ENCODE assay signal across 22 mouse cellular contexts in genomic region chr4:99661956-99662355, GRCm38 (mm10). TPM values are rescaled to one million over a fixed set of nuclear protein-coding genes. Genes with fewer than 3 reads are reported as not detected.
DNase-seq lines count a peak whose midpoint lies in the region; ATAC-seq lines count a peak whose summit lies in the region.
"Had no signal": no experiment of that assay in that cellular context is flagged by ENCODE, and none has a peak within 500 bp of the region (broad histone marks: within the 10 kb centered on the region; RNA-seq: fewer than 3 reads in every experiment).

No protein-coding gene starts in this region.

- no peak overlapping the region for H3K4me2 ChIP-seq in neural tube, embryonic 15.5 days

- no peak overlapping the region for H3K4me3 ChIP-seq in neural tube, embryonic 15.5 days (replicated peaks)
- H3K4me3 ChIP-seq in embryonic facial prominence, embryonic 10.5 days = no peak overlapping the region
- H3K4me3 ChIP-seq: forebrain, embryonic 13.5 days had no signal

- peak; percentile 18 for DNase-seq in embryo, embryonic 10.5 days (ENCODE audit: low spot score)
- DNase-seq in embryo, embryonic 10 days (ENCODE audit: low spot score) = no peak
- DNase-seq in neural tube, embryonic 10.5 days (ENCODE audit: extremely low spot score, low spot score) = peak; percentile 40
- DNase-seq in embryonic facial prominence, embryonic 10.5 days (ENCODE audit: low spot score) = peak; percentile 31
- no peak for DNase-seq in right cerebral cortex, adult 18-20 months
- DNase-seq in gastrocnemius, postnatal 4 days (ENCODE audit: low spot score in 2 of 2) = no peak
- DNase-seq: adrenal gland, adult 2 months; adrenal gland, postnatal 25 days; B cell, adult 2 months; cerebellum, adult 9-11 months; cerebellum, postnatal 36 days; gastrocnemius, postnatal 14 days; heart, postnatal 36 days had no signal

- no peaks in the 10 kb centered on the region for H3K36me3 ChIP-seq in neural tube, embryonic 15.5 days
- no peaks in the 10 kb centered on the region for H3K36me3 ChIP-seq in embryonic facial prominence, embryonic 10.5 days (replicated peaks)
- H3K36me3 ChIP-seq: heart, embryonic 13.5 days had no signal

- H3K4me1 ChIP-seq in neural tube, embryonic 15.5 days = peaks cover 17% of the 10 kb centered on the region
- peaks cover 16% of the 10 kb centered on the region for H3K4me1 ChIP-seq in embryonic facial prominence, embryonic 10.5 days

- H3K27ac ChIP-seq in neural tube, embryonic 15.5 days (replicated peaks) = no peak overlapping the region
- H3K27ac ChIP-seq in embryonic facial prominence, embryonic 10.5 days (replicated peaks) = no peak overlapping the region
- H3K27ac ChIP-seq: forebrain, embryonic 13.5 days; heart, embryonic 13.5 days had no signal

- peaks cover 59% of the 10 kb centered on the region for H3K27me3 ChIP-seq in neural tube, embryonic 15.5 days (replicated peaks)
- H3K27me3 ChIP-seq in embryonic facial prominence, embryonic 10.5 days (replicated peaks; ENCODE audit: low read depth, poor library complexity, severe bottlenecking) = peaks cover 93% of the 10 kb centered on the region

- 6% methylated on average over 12 of the region's 12 CpGs for WGBS in neural tube, embryonic 15.5 days
- WGBS in embryonic facial prominence, embryonic 10.5 days = 6% methylated on average over 12 of the region's 12 CpGs

- no peaks in the 10 kb centered on the region for H3K9me3 ChIP-seq in neural tube, embryonic 15.5 days (replicated peaks)
- H3K9me3 ChIP-seq in embryonic facial prominence, embryonic 10.5 days = no peaks in the 10 kb centered on the region
- H3K9me3 ChIP-seq: forebrain, embryonic 13.5 days; heart, embryonic 13.5 days had no signal

- no peak for ATAC-seq in neural tube, embryonic 15.5 days (ENCODE audit: low FRiP score)
- ATAC-seq: CD4-positive, CD25-positive, alpha-beta regulatory T cell, adult 4 months; forebrain, embryonic 13.5 days; forebrain, postnatal 0 days; hindbrain, embryonic 16.5 days; inflammation-experienced regulatory T-cells, adult 6 months had no signal

- no peak overlapping the region for H3K9ac ChIP-seq in neural tube, embryonic 15.5 days (replicated peaks)
- H3K9ac ChIP-seq: forebrain, embryonic 13.5 days; forebrain, postnatal 0 days; heart, embryonic 13.5 days had no signal

RNA-seq across cellular contexts. Expression of gene Foxd3, which starts 5.9 kb away (rescaled TPM):
- 2.2 and 3.0 TPM in 2 replicates for polyA plus RNA-seq in neural tube, embryonic 15.5 days (2015; fragmentation: Nextera tagmentation; extraction: Ambion mirVana)
- 0.42 and 0.69 TPM in 2 replicates for polyA plus RNA-seq in embryonic facial prominence, embryonic 10.5 days (2016; fragmentation: Nextera tagmentation; extraction: Ambion mirVana)
- total RNA-seq in gastrocnemius, postnatal 4 days (2021) = 10 to 100 TPM in 1 of 2 experiments, 1 to 10 TPM in 1; 9.9 to 11.5 TPM
- total RNA-seq: granulocyte monocyte progenitor cell, adult 5-6 weeks had no signal
- polyA plus RNA-seq: CD4-positive, CD25-positive, alpha-beta regulatory T cell, adult 4 months; forebrain, embryonic 13.5 days; heart, embryonic 13.5 days; heart, postnatal 0 days; inflammation-experienced regulatory T-cells, adult 6 months had no signal

RNA-seq across cellular contexts. Expression of gene Alg6, which starts 53.5 kb away (rescaled TPM):
- 12.8 and 15.4 TPM in 2 replicates for polyA plus RNA-seq in neural tube, embryonic 15.5 days (2015; fragmentation: Nextera tagmentation; extraction: Ambion mirVana)
- polyA plus RNA-seq in embryonic facial prominence, embryonic 10.5 days (2016; fragmentation: Nextera tagmentation; extraction: Ambion mirVana) = 17.5 and 20.3 TPM in 2 replicates
- 10 to 100 TPM; 19.1 to 19.3 TPM for total RNA-seq in gastrocnemius, postnatal 4 days (2021)

Comparison
In these comparisons a context has a peak if more than half of its experiments do, and no peak if none do; other contexts are left out.
1. DNase-seq: peak in embryo, embryonic 10.5 days (single experiment), neural tube, embryonic 10.5 days (single experiment) and embryonic facial prominence, embryonic 10.5 days (single experiment); none in embryo, embryonic 10 days (single experiment), right cerebral cortex, adult 18-20 months (single experiment) and gastrocnemius, postnatal 4 days (0 of 2).